In the genomic region with DNA sequence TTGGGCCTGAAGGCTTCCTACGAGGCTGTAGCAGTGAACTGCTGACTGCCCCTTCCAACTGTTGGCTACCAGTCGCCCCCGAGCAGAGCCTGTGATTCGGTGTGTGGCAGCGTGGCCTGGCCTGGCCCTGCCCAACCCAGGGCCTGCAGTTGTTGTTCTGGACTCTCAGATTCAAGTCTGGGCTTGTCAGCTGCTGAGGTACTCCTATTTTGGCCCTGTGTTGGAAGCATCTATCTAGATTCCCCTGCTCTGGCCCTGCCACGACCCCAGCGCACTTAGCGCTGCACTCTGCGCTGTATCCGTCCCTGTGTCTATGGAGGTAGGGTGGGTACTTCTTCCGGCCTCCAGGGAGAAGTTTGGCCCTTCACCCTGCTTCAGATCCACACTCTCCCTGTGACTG, we compare ENCODE assay signal across 21 mouse cellular contexts. TPM values are rescaled to one million over a fixed set of nuclear protein-coding genes. Genes with fewer than 3 reads are reported as not detected.
DNase-seq lines count a peak whose midpoint lies in the region; ATAC-seq and TF ChIP-seq lines count a peak whose summit lies in the region.
"Had no signal": no experiment of that assay in that cellular context is flagged by ENCODE, and none has a peak within 500 bp of the region (broad histone marks: within the 10 kb centered on the region; RNA-seq: fewer than 3 reads in every experiment).

No protein-coding gene starts in this region.

- H3K9ac ChIP-seq in liver, embryonic 11.5 days (ENCODE audit: low read depth, low read length), result no peak overlapping the region
- peak overlapping the region; percentile 8; the same call in 1 of the 2 replicates for H3K9ac ChIP-seq in ES-E14 (ENCODE audit: insufficient read depth, low read depth, low read length, poor library complexity, severe bottlenecking)
- H3K9ac ChIP-seq in liver, embryonic 12.5 days, result 0 out of 2 replicates have a peak overlapping the region, but pooled peaks have one; percentile 15
- H3K9ac ChIP-seq: embryonic facial prominence, embryonic 15.5 days; hindbrain, embryonic 13.5 days; intestine, embryonic 15.5 days; neural tube, embryonic 13.5 days had no signal

- intact Hi-C loops in left cerebral cortex, postnatal 14 days (cut with DNase I), result no loop called here

- in situ Hi-C loops in ES-E14 (cut with MboI; ENCODE audit: low sequenced_read_pairs in 2 of 2, unreplicated experiment in 2 of 2), result no loop called here

- no peaks in the 10 kb centered on the region for H3K36me3 ChIP-seq in liver, embryonic 11.5 days (ENCODE audit: control insufficient read depth, insufficient read depth, low read length)
- H3K36me3 ChIP-seq in ES-E14 (ENCODE audit: control insufficient read depth, insufficient read depth, low read length, poor library complexity, severe bottlenecking), result no peaks in the 10 kb centered on the region; the same call in 1 of the 2 replicates
- H3K36me3 ChIP-seq in liver, embryonic 12.5 days, result no peaks in the 10 kb centered on the region
- H3K36me3 ChIP-seq: embryonic facial prominence, embryonic 15.5 days; hindbrain, embryonic 13.5 days; intestine, embryonic 15.5 days; neural tube, embryonic 13.5 days had no signal

- H3K9me3 ChIP-seq in liver, embryonic 11.5 days (ENCODE audit: control insufficient read depth, low read length), result no peaks in the 10 kb centered on the region
- no peaks in the 10 kb centered on the region for H3K9me3 ChIP-seq in ES-E14 (ENCODE audit: control insufficient read depth, insufficient read depth, low read depth, low read length)
- no peaks in the 10 kb centered on the region for H3K9me3 ChIP-seq in liver, embryonic 12.5 days (replicated peaks)
- H3K9me3 ChIP-seq: embryonic facial prominence, embryonic 15.5 days; hindbrain, embryonic 13.5 days; intestine, embryonic 15.5 days; neural tube, embryonic 13.5 days had no signal

- WGBS in liver, embryonic 11.5 days, result 80% methylated on average over 11 of the region's 11 CpGs
- WGBS in liver, embryonic 12.5 days (ENCODE audit: insufficient replicate concordance), result 80% methylated on average over 11 of the region's 11 CpGs

- no peak for ATAC-seq in liver, embryonic 11.5 days (replicated peaks; ENCODE audit: low FRiP score)
- no peak for ATAC-seq in liver, embryonic 12.5 days
- ATAC-seq: CD4-positive, CD25-positive, alpha-beta regulatory T cell, adult 4 months; forebrain, embryonic 14.5 days; intestine, embryonic 15.5 days had no signal

- H3K4me1 ChIP-seq in liver, embryonic 11.5 days (replicated peaks; ENCODE audit: control insufficient read depth, insufficient read depth, low read length), result peaks cover 76% of the 10 kb centered on the region
- H3K4me1 ChIP-seq in ES-E14 (ENCODE audit: control insufficient read depth in 2 of 2, insufficient read depth in 2 of 2, low read length in 2 of 2, poor library complexity in 1 of 2), result peaks cover 3 to 36% of the 10 kb centered on the region in 2 experiments; a peak in 3 of 4 replicates
- H3K4me1 ChIP-seq in liver, embryonic 12.5 days, result peaks cover 91% of the 10 kb centered on the region

- no peak for DNase-seq in liver, embryonic 11.5 days (ENCODE audit: low spot score)
- DNase-seq in liver (no peak), ES-E14 (ENCODE audit: low read depth, low spot score) (no peak)
- DNase-seq in frontal cortex, postnatal 25 days (ENCODE audit: low spot score in 2 of 2), result no peak
- DNase-seq in retina, embryonic 14.5 days (ENCODE audit: low spot score), result no peak
- DNase-seq in left cerebral cortex, postnatal 14 days (ENCODE audit: low spot score in 2 of 2), result no peak
- DNase-seq: adrenal gland, postnatal 36 days; cerebellum, adult 9-10 months; heart, adult 2 months; layer of hippocampus, postnatal 36 days; left cerebral cortex, postnatal 4 days; lung, adult 18-20 months; thymus, adult 18-20 months had no signal

- no peaks in the 10 kb centered on the region for H3K27me3 ChIP-seq in liver, embryonic 11.5 days (replicated peaks; ENCODE audit: control insufficient read depth, insufficient read depth, low read length)
- no peaks in the 10 kb centered on the region for H3K27me3 ChIP-seq in liver, embryonic 12.5 days (replicated peaks)
- H3K27me3 ChIP-seq: embryonic facial prominence, embryonic 15.5 days; hindbrain, embryonic 13.5 days; intestine, embryonic 15.5 days; neural tube, embryonic 13.5 days had no signal

- 0 out of 2 replicates have a peak overlapping the region, but pooled peaks have one; percentile 21 for H3K27ac ChIP-seq in liver, embryonic 11.5 days (ENCODE audit: low read depth, low read length)
- H3K27ac ChIP-seq in ES-E14 (ENCODE audit: insufficient read depth, low read depth, low read length, poor library complexity, severe bottlenecking), result peak overlapping the region; percentile 22; the same call in 1 of the 2 replicates
- H3K27ac ChIP-seq in liver, embryonic 12.5 days, result peak overlapping the region; percentile 64
- H3K27ac ChIP-seq: embryonic facial prominence, embryonic 15.5 days; heart, adult 2 months; hindbrain, embryonic 13.5 days; kidney, postnatal 0 days; neural tube, embryonic 13.5 days had no signal

- H3K4me3 ChIP-seq in liver, embryonic 11.5 days (ENCODE audit: low read depth, low read length), result no peak overlapping the region
- H3K4me3 ChIP-seq in ES-E14 (ENCODE audit: insufficient read depth in 1 of 2, low read depth in 1 of 2, low read length in 2 of 2, poor library complexity in 1 of 2, severe bottlenecking in 1 of 2), result no peak overlapping the region
- no peak overlapping the region for H3K4me3 ChIP-seq in liver, embryonic 12.5 days
- H3K4me3 ChIP-seq: embryonic facial prominence, embryonic 15.5 days; heart, adult 2 months; hindbrain, embryonic 13.5 days; intestine, embryonic 15.5 days; neural tube, embryonic 13.5 days had no signal

- no peak overlapping the region for H3K4me2 ChIP-seq in liver, embryonic 11.5 days
- H3K4me2 ChIP-seq in liver, embryonic 12.5 days, result no peak overlapping the region
- H3K4me2 ChIP-seq: embryonic facial prominence, embryonic 15.5 days; hindbrain, embryonic 13.5 days; intestine, embryonic 15.5 days; neural tube, embryonic 13.5 days had no signal

TF ChIP-seq in ES-E14, 5 proteins besides CTCF, POLR2A, EP300 and RAD21:
- TF ChIP-seq ZNF384 (IDR thresholded peaks at IDR 0.05; ENCODE audit: low read depth, low read length) (no peak), CHD2 (IDR thresholded peaks at IDR 0.05; ENCODE audit: low read depth, low read length) (no peak), MAFK (IDR thresholded peaks at IDR 0.05; ENCODE audit: insufficient read depth, low read depth, low read length) (no peak), ZC3H11A (IDR thresholded peaks at IDR 0.05; ENCODE audit: borderline replicate concordance, low read depth, low read length) (no peak), HCFC1 (IDR thresholded peaks at IDR 0.05; ENCODE audit: borderline replicate concordance, insufficient read depth, low read length) (no peak)

RNA-seq across cellular contexts. Expression of a gene that starts 45.2 kb away (rescaled TPM):
- 14.3 and 17.1 TPM in 2 replicates for polyA plus RNA-seq in liver, embryonic 11.5 days (2014; fragmentation: Nextera tagmentation; extraction: Ambion mirVana)
- 24.5 and 26.3 TPM in 2 replicates for total RNA-seq in ES-E14 (2012; rRNA removed)
- 18.7 and 21.6 TPM in 2 replicates for polyA plus RNA-seq in liver, embryonic 12.5 days (2016; fragmentation: Nextera tagmentation; extraction: Ambion mirVana)
- total RNA-seq in left cerebral cortex, postnatal 14 days (2021), result 100 to 1,000 TPM; 358 to 375 TPM

Comparison
In these comparisons a context has a peak if more than half of its experiments do, and no peak if none do; other contexts are left out.
1. RNA of a gene that starts 45.2 kb away (total RNA-seq): 358 to 375 TPM in left cerebral cortex, postnatal 14 days; 24.5 to 26.3 TPM in ES-E14; every median in the first group is over 10 times any median in the second.
2. Peak in every context shown above with its lines, with median percentiles within 50 percentile points of each other: H3K27ac ChIP-seq.